Mouse (Mus musculus): ENCODE data around the gene Noc2l. TPM values are rescaled to one million over a fixed set of nuclear protein-coding genes. Genes with fewer than 3 reads are reported as not detected.

Noc2l gene
- polyA plus RNA-seq, 1 experiment: not detected

DNA sequence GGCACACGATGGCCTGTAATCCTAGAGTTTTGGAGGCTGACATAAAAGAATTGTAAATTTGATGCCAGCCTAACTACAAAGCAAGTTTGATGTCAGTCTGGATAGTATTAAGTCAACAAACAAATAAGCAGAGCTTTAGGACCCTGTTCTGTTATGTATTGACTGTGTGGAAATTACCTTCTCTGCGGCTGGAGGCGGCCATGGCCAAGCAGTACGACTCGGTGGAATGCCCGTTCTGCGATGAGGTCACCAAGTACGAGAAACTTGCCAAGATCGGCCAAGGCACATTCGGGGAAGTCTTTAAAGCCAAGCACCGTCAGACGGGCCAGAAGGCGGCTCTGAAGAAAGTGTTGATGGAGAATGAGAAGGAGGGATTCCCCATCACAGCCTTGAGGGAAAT lies 22.7 kb upstream of the Noc2l start:
- no peaks in the 10 kb centered on the region for H3K4me1 ChIP-seq (ENCODE audit: control insufficient read depth, insufficient read depth, low read length)
- 87% methylated on average over 13 of the region's 13 CpGs for WGBS
- no peak overlapping the region for H3K27ac ChIP-seq (ENCODE audit: insufficient read depth, low read depth, low read length)
- no peak for TF ChIP-seq CTCF (IDR thresholded peaks at IDR 0.05; ENCODE audit: insufficient read depth, low read depth, low read length)
- no peak for TF ChIP-seq POLR2A (IDR thresholded peaks at IDR 0.05; ENCODE audit: insufficient read depth, low read depth, low read length)
- no peak overlapping the region for H3K4me3 ChIP-seq (ENCODE audit: insufficient read depth, low read depth, low read length)

DNA sequence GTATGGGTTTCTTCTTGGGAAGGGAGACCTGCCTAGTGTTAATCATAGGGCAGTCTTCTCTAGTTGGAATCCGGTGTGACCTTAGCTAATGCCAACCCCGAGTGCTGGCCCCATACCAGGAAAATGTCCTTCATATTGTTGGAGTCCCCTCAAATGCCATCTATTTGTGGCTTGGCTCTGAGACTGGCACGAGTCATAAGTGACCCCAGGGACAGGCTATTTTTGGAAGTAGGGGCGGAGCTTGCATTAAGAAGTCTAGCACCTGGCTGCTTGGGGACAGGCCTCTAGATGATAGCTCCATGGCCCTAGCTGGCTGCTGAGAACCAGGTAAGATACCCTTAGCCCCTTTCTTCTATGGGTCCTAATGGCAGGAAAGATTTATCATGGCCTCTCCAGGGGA lies 20.2 kb upstream of the Noc2l start, which contains the start of gene Perm1:
Gene Perm1 (plus strand): TSS at position 220 of the 400 bp plus-strand sequence.
- no peak within 1 kb of the TSS for H3K27ac ChIP-seq (ENCODE audit: insufficient read depth, low read depth, low read length)
- WGBS: 67% methylated on average over 4 of the region's 4 CpGs
- no peak within 1 kb of the TSS for H3K4me3 ChIP-seq (ENCODE audit: insufficient read depth, low read depth, low read length)
- no peaks in the 10 kb centered on the region for H3K4me1 ChIP-seq (ENCODE audit: control insufficient read depth, insufficient read depth, low read length)
- TF ChIP-seq CTCF (IDR thresholded peaks at IDR 0.05; ENCODE audit: insufficient read depth, low read depth, low read length): no peak
- TF ChIP-seq POLR2A (IDR thresholded peaks at IDR 0.05; ENCODE audit: insufficient read depth, low read depth, low read length): no peak

DNA sequence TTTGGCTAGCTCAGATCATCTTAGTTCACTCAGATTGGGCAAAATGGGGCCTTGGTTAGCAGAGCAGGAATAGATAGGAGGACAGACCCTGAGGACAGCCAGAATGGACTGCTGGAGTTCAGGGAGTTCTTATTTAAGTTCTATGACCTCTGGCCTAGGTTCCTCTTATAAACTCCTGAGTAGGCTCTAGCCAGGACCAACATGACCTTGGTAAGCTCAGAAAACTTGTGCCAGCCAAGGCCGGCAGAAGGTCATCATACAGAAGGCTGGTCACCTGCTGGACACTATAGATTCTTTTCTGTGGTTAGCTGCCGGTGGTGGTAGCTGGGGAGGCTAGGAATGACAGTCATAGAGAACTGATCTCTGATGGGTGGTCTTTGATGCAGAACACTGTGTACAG lies 19.6 kb upstream of the Noc2l start:
- Histone ChIP-seq H3K4me1 (ENCODE audit: control insufficient read depth, insufficient read depth, low read length) (no peaks in the 10 kb centered on the region), H3K27ac (ENCODE audit: insufficient read depth, low read depth, low read length) (no peak overlapping the region), H3K4me3 (ENCODE audit: insufficient read depth, low read depth, low read length) (no peak overlapping the region)
- TF ChIP-seq CTCF (IDR thresholded peaks at IDR 0.05; ENCODE audit: insufficient read depth, low read depth, low read length) (no peak), POLR2A (IDR thresholded peaks at IDR 0.05; ENCODE audit: insufficient read depth, low read depth, low read length) (no peak)
- 83% methylated on average over 2 of the region's 2 CpGs for WGBS

DNA sequence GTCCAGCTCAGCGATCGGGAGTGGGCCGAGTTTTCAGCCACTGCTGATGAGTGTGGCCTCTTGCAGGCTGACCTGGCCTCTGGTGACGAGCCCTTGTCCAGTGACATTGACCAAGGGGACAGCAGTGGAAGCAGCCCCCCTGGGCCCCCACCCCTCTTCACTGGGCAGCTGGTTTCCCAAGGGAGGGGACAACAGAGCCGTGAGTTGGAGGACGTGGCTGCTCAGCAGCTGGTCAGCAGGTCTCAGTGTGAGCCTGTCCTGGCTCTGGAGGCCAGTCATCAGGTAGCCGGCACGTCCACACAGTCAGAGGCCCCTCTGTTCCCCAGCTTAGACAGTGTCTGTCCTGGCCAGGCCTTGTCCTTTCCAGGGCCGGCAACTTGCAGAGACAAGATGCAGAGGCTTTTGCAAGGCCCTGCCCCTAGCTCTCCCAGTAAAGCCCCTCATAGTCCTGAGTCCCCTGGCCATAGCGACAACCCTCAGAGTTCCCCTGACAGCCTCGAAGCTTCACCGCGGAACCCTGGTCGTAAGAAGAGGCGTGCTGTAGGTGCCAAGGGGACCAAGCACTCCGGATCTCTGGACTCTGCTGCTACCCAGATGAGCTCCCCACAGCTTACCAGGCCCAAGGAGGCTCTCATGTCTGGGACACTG lies 18.7 kb upstream of the Noc2l start:
- no peak overlapping the region for H3K4me3 ChIP-seq (ENCODE audit: insufficient read depth, low read depth, low read length)
- WGBS: 83% methylated on average over 16 of the region's 16 CpGs
- no peaks in the 10 kb centered on the region for H3K4me1 ChIP-seq (ENCODE audit: control insufficient read depth, insufficient read depth, low read length)
- no peak overlapping the region for H3K27ac ChIP-seq (ENCODE audit: insufficient read depth, low read depth, low read length)
- TF ChIP-seq POLR2A (IDR thresholded peaks at IDR 0.05; ENCODE audit: insufficient read depth, low read depth, low read length): no peak
- TF ChIP-seq CTCF (IDR thresholded peaks at IDR 0.05; ENCODE audit: insufficient read depth, low read depth, low read length): no peak

DNA sequence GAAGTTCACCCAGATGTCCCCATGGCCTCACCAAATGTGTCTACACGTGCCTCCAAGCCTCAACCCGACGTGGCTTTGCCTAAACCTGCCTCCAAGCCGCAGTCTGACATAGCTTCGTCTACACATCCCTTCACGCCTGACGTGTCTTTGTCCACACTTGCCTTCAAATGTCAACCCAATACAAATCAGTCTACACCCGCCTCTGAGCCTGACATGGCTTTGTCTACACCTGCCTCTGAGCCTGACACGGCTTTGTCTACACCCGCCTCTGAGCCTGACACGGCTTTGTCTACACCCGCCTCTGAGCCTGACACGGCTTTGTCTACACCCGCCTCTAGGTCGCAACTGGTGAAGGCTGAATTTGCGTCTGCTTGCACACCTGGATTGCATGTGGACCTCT lies 18.0 kb upstream of the Noc2l start:
- Histone ChIP-seq H3K4me3 (ENCODE audit: insufficient read depth, low read depth, low read length) (no peak overlapping the region), H3K4me1 (ENCODE audit: control insufficient read depth, insufficient read depth, low read length) (no peaks in the 10 kb centered on the region), H3K27ac (ENCODE audit: insufficient read depth, low read depth, low read length) (no peak overlapping the region)
- TF ChIP-seq POLR2A (IDR thresholded peaks at IDR 0.05; ENCODE audit: insufficient read depth, low read depth, low read length): no peak
- no peak for TF ChIP-seq CTCF (IDR thresholded peaks at IDR 0.05; ENCODE audit: insufficient read depth, low read depth, low read length)
- WGBS: 83% methylated on average over 16 of the region's 16 CpGs

DNA sequence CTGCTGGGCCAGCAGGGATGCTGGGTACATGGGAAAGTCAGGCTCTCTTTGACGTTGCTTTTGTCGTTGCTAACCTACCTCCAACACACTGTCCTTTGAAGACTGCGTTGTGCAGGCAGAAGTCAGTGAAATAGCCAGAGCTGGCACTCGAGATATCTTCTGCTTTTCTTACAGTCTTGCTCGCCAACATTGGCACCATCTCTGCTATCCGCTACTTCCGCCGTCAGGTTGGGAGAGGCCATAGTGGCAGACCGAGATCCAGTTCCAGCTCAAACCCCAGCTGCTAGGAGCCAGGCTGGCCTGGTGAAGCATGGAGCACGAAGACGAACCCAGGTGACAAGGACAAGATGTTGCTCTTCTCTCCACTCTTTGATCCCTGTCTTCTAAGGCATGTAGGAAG lies 15.9 kb upstream of the Noc2l start:
- no peaks in the 10 kb centered on the region for H3K4me1 ChIP-seq (ENCODE audit: control insufficient read depth, insufficient read depth, low read length)
- TF ChIP-seq POLR2A (IDR thresholded peaks at IDR 0.05; ENCODE audit: insufficient read depth, low read depth, low read length): no peak
- no peak for TF ChIP-seq CTCF (IDR thresholded peaks at IDR 0.05; ENCODE audit: insufficient read depth, low read depth, low read length)
- 89% methylated on average over 11 of the region's 11 CpGs for WGBS
- no peak overlapping the region for H3K4me3 ChIP-seq (ENCODE audit: insufficient read depth, low read depth, low read length)
- no peak overlapping the region for H3K27ac ChIP-seq (ENCODE audit: insufficient read depth, low read depth, low read length)

DNA sequence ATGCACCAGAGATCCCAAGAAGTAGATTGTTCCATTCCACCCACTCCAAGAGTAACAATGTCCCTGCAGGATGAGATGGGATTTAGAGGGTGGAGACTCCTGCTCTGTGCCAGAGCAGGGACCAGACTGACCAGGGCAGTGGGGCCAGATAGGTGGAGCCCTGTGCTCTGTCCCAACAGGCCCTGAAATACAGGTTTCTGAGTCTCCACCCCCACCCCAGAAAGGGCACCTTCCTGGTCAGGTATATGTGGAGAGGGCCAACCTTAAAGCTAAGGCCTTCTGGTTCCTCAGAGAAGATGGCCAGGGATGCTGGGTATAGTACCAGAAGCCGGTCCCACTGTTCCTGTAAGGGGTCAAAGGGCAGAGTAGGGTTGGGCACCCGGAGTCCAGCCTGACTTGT lies 11.5 kb upstream of the Noc2l start:
- TF ChIP-seq CTCF (IDR thresholded peaks at IDR 0.05; ENCODE audit: insufficient read depth, low read depth, low read length) (no peak), POLR2A (IDR thresholded peaks at IDR 0.05; ENCODE audit: insufficient read depth, low read depth, low read length) (no peak)

DNA sequence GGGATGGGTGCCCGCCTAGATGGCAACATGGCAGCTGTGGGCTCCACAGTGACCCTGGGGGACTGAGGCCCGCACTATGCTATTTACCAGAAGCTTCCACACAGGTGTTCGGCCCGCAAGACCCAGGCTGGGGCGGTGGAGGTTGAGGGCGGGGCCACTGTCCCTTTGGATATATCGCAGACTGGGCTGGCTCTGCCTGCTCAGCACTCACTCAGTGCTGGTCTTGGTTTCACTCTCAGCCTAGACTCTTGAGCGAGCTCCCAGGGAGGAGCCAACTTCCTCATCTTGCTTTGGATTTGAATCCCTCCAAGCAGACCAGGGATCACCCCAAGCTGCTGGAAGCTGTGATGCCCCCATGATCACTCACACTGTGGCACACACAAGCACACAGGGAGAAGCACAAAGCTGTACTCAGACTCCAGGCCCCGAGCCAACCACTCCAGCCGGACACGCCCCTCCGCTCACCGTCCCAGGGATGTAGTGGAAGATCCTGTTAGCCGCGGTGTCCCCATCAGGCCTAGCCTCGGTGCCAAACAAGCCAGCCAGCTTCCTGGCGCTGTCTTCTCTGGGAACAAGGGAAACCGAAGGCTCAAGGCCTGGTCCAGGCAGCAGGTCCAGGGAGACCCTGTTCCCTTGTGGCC lies 7.9 kb upstream of the Noc2l start:
- H3K4me3 ChIP-seq (ENCODE audit: insufficient read depth, low read depth, low read length): no peak overlapping the region
- peaks cover 30% of the 10 kb centered on the region for H3K4me1 ChIP-seq (ENCODE audit: control insufficient read depth, insufficient read depth, low read length)
- 40% methylated on average over 18 of the region's 18 CpGs for WGBS
- H3K27ac ChIP-seq (ENCODE audit: insufficient read depth, low read depth, low read length): no peak overlapping the region
- TF ChIP-seq CTCF (IDR thresholded peaks at IDR 0.05; ENCODE audit: insufficient read depth, low read depth, low read length): no peak

More for the DNA sequence above, 11.5 kb upstream of the Noc2l start:
- 93% methylated on average over 2 of the region's 2 CpGs for WGBS
- no peak overlapping the region for H3K27ac ChIP-seq (ENCODE audit: insufficient read depth, low read depth, low read length)
- no peak overlapping the region for H3K4me3 ChIP-seq (ENCODE audit: insufficient read depth, low read depth, low read length)
- peaks cover 19% of the 10 kb centered on the region for H3K4me1 ChIP-seq (ENCODE audit: control insufficient read depth, insufficient read depth, low read length)

DNA sequence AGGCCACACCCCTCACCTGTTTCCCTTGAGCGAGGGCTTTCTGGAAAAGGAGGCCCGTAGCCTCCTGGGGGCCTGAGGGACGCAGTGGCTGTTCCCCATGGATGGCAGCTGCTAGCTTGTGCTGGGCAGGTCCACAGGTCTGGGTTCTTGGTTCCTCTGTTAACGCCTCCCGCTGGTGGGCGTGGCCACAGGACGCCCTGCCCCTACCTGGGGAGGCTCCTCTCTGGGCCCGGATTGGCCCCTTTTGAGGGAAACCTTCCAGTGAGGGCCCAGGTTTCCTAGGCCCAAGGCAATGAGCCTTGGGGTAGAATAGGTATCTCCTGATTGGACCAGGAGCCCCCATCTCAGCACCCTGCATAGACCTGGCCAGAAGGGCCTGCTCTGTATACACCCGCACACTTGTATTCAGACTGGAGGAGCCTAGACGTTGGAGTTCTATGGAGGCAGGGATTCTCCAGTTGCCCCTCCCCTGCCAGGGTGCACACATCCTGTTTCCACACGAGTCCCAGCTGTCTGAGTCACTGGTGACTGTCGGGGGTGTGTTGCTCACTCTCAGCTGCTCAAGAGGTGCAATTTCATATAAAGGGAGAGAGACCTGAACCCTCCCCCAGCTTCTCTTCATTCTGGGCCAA lies 7.3 kb upstream of the Noc2l start:
- TF ChIP-seq POLR2A (IDR thresholded peaks at IDR 0.05; ENCODE audit: insufficient read depth, low read depth, low read length): no peak
- TF ChIP-seq CTCF (IDR thresholded peaks at IDR 0.05; ENCODE audit: insufficient read depth, low read depth, low read length): no peak
- 17% methylated on average over 12 of the region's 12 CpGs for WGBS
- peaks cover 36% of the 10 kb centered on the region for H3K4me1 ChIP-seq (ENCODE audit: control insufficient read depth, insufficient read depth, low read length)
- H3K27ac ChIP-seq (ENCODE audit: insufficient read depth, low read depth, low read length): peak overlapping the region; percentile 12; the same call in 1 of the 2 replicates
- H3K4me3 ChIP-seq (ENCODE audit: insufficient read depth, low read depth, low read length): no peak overlapping the region
